Mouse (Mus musculus): ENCODE measurements around the gene Prickle2.

The Prickle2 gene

GRCm38 (mm10) chr6:92706145-92706466 is at the start of gene Prickle2:
Prickle2 (minus strand) TSS chr6:92706155.
- under 1% methylated on average over 21 of the region's 24 CpGs for WGBS

GRCm38 (mm10) chr6:92752737-92753136 is 46.8 kb upstream of the Prickle2 start:
- WGBS, result 34% methylated on average over 2 of the region's 2 CpGs

DNA sequence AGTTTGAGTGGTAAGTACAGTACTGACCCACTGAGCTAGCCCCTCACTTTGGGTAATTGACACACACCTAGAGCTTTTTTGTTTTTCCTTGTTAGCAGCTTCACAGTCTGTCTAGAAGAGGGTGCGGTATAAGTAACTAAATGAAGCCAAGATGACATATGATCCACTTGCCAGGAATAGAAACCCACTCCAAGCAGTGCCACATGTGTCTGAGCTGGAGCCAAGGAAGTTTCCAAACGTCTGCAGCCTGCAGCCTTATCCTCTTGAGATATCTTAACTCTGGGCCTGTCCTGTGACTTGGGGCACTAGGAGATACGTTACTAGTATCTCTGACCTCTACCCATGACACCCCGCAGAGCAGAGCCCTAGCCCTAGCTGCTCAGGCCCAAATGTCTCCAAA is 43.5 kb upstream of the Prickle2 start:
- WGBS, result 55% methylated on average over 4 of the region's 4 CpGs

DNA sequence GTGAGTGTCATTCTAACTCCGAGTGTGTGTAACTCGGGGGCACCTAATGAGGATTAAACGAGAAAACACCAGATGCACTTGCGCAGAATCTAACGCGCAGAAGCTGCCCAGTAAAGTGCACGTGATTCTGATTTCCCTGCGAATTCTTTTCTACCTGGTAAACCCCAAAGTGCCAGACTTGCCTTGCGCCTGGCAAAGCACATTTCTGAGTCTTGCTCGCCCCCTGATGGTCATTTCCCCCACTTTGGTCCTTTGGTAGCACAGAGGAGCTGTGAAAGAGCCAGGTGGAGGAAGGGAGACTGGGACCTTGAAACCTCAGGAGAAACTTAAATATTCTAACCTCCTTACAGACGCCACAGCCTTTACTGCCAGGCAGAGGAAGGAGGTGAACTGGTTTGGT is 37.6 kb upstream of the Prickle2 start:
- 6% methylated on average over 11 of the region's 11 CpGs for WGBS

DNA sequence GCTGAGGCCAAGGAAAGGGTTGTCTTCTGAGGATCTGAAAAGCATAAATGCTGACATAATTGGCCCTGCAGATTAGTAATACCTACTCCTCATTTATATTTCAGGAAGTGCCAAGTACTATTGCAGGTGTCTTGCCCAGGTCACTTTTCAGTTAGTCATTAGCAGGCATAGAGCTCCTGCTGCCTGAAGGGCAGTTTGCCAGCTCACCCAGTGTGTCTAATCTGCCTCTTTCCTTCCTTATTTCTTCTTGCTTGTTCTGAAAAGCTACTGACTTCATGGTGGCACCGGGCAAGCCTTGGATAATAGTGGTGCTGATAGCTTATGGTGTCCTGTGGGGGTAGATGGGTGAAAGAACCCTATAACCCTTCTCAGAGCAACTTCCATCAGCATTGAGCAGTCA is 31.2 kb upstream of the Prickle2 start:
- WGBS, result 66% methylated on average over 1 of the region's 1 CpGs

- WGBS, result 14% methylated on average over 7 of the region's 7 CpGs
Observed at GRCm38 (mm10) chr6:92728514-92728913, 22.6 kb upstream of the Prickle2 start.

GRCm38 (mm10) chr6:92728084-92728483 is 22.1 kb upstream of the Prickle2 start:
- 2% methylated on average over 10 of the region's 10 CpGs for WGBS

DNA sequence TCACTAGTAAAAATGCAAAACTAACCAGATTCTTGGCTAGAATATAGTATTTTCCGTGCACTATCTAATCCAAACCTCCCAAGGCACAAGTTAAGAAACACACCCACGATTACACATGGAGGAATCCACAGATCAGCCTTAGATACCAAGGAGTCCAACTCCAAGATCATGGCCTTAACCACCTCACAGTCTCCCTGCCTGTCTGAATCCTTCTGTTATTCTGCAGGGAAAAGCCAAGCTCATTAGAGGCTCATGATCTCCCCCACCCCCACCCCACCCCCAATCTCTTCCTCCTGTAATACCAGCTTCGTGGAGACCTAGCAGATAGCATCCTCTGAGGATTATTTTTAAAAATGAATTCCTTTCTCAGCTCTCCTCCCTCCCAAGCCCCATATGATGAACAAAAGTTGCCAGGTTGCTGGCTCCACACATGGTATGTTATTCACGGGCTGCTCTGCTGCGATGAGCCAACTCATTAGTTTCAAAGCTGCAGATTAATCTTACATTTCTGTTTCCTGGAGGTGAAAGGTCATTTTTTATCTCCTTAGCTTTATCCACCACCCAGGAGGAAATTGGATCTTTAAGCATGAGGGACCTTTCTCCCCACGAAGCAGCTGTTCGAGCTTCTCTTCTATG is 21.5 kb upstream of the Prickle2 start:
- WGBS, result 24% methylated on average over 7 of the region's 7 CpGs

DNA sequence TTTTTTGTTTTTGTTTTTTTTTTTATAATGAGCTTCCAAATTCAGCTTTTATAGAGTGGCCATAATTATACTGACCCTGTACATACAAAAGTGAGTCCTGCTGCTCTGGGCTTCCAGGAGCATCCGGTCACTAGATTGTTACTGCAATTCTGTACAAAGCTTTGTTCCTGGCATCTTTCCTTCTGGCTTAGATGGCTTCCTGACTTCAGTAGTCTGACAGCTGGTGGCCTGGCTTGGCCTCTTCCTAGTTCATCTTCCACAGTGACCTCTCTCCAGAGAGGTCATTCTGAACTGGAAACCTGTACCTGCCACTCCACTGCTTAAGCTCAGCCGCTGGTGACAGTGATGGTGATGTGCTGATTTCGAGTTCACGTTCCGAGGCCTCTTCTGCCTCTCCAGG is 20.2 kb upstream of the Prickle2 start:
- WGBS, result 82% methylated on average over 5 of the region's 5 CpGs

DNA sequence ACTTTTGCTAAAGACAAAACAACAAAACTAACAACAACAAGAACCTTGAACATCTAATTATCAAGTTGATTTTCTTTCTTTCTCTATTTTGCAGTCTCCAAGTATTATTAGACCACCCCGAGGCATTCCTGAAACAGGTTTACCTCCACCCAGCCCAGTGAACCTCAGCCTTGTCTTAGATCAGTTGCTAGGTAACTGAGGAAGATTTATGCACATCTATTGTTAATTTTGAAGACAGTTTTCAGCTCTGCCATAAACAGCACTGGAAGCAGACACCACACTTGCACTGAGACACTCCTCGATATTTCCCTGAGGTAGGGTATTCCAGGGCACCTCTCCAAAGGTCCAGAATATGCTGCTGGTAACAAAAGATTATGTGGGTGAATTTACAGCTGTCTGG is 18.4 kb upstream of the Prickle2 start:
- WGBS, result 42% methylated on average over 2 of the region's 2 CpGs

DNA sequence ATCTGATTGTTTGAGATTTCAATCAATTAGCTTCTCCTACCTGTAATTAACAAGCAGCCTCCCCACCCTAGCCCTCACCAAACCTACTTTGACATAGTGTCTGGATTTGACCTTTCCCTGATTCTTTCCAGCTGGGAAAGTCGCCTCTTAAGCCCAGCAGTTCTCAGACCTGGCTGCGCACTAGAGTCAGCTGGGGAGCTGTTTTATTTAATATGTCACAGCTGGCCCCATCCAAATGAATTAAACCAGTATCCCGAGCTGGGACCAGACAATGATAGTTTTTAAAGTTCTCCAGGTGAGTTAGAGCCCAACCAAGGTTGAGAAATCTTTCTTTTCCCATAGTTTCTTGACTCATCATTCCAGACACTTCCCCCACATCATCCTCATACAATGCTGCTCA is 9.9 kb upstream of the Prickle2 start:
- WGBS, result 85% methylated on average over 3 of the region's 3 CpGs

DNA sequence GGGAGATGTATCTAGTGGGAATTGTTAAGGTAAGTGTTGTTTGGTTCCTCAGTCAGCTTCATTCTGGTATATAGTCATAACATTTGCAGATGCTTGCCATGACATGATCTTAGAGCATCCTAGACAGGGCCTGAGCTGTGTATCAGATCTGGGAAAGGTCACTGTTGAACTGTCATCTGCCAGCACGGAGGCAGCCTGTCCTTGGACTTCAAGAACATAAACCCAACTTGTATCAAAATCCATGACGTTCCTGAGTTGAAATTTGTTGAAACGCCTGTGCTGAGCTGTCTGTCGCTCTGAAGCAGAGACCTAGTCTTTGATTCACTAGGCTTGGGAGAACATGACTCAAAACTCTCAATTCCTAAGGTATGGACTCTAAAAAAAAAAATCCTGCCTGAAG is 8.8 kb upstream of the Prickle2 start:
- 95% methylated on average over 4 of the region's 4 CpGs for WGBS

GRCm38 (mm10) chr6:92708137-92708536 is 2.2 kb upstream of the Prickle2 start:
- WGBS, result 69% methylated on average over 4 of the region's 4 CpGs

DNA sequence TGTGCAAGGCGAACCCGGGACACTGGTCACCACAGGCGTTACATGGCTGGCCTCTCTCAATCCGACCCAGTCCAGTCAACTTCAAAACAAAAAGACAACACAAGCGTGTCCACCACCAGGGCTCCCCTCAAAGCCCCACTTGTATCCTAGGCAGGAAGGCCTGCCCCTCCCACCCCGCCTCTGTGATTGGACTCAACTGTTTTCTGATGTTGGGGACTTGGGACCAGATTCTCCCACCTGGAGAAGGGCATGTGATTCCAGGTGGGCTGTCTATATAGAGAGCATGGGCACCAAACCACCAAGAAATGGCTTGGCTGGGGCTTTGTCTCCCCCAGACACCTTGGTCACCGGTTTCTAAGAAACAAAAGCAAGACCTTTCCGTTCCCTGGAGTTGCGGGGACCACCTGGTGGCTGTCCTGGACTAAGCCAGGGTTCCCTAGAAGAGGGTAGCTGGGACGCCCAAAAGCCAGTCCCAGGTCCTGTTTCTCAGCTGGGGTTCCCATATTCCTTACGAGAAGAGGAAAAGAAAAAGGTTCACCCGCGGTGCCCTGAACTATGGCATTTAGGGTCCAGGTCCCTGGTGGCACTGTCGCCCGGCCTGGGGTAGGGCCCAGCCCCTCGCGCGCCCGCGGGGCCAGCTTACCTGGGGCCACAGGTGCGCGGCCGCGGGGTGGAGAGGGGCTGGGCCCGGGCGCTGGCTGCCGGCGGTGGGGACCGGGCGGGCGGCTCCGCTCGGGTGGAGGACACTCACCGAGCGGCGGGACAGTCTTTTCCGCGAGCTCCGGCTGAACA is 406 bp downstream of the Prickle2 start:
- 2% methylated on average over 39 of the region's 39 CpGs for WGBS

DNA sequence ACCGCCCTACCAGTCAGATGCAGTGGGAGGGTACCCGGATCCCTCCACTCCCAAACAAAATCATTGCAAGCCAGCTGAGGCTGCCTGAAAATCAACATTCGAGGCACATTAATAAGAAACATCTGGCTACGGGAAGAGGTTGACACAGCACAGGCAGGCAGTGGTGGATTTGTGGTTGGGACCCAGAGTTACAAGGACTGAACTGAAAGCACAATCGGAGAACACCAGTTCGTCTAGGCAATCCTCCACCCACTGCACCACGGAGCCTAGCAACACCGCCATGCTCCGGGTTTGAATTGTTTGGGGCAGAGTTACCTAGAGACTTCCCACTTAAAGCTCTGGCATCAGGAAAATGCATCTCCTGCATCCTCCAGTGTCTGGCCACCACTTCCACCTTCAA is 1.1 kb downstream of the Prickle2 start:
- 10% methylated on average over 9 of the region's 9 CpGs for WGBS

GRCm38 (mm10) chr6:92699491-92700209 is 6.3 kb downstream of the Prickle2 start:
- 16% methylated on average over 3 of the region's 3 CpGs for WGBS

- WGBS, result 86% methylated on average over 5 of the region's 5 CpGs
Observed at GRCm38 (mm10) chr6:92697807-92698206, 8.1 kb downstream of the Prickle2 start.

DNA sequence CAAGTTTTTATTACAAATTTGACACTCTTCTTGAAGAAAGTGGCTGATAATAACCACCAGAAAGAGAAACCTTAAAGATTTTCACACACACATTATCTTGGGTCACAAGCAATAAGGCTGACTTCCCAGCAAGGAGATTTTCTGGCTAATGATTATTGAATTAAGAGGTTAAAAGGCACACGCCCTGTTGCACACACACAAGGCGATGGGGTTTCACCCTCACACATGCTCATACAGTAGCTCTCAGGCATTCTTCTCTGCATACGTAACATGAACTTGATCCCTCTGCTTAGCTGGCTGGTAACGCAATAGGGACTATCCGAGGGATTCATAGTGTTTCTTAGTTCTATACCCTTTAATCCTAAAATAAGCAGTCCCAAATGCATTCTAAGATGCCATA is 18.6 kb downstream of the Prickle2 start:
- WGBS, result 86% methylated on average over 5 of the region's 5 CpGs

- WGBS, result 55% methylated on average over 8 of the region's 8 CpGs
Observed at GRCm38 (mm10) chr6:92674394-92674925, 31.5 kb downstream of the Prickle2 start.

GRCm38 (mm10) chr6:92670518-92671147 is 35.3 kb downstream of the Prickle2 start:
- whole genome bisulfite sequencing, result 59% methylated on average over 5 of the region's 5 CpGs

- 76% methylated on average over 3 of the region's 3 CpGs for WGBS
Observed at GRCm38 (mm10) chr6:92669623-92670022, 36.3 kb downstream of the Prickle2 start.

DNA sequence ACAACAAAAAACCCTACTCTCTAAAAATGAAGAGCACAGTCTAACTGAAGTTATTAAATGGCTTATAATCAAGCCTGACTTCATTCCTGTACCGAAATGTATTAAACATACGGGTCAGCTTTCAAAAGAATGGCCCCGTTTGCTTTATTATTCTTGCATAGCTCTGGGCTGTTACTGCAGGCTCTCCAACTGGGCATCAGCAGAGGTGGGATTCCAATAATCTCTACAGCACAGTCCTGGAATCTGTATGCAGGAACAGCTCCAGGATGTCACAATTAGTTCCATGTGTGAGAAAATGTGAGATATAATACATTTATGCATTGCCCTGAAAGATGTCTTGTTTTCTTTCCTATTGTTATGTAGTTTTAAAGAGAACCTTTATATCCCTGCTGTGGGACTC is 38.4 kb downstream of the Prickle2 start:
- WGBS, result 76% methylated on average over 3 of the region's 3 CpGs

Data from cerebral cortex, adult 2 months (tissue).